Mouse (Mus musculus): ENCODE measurements around the gene Mylk.

DNA sequence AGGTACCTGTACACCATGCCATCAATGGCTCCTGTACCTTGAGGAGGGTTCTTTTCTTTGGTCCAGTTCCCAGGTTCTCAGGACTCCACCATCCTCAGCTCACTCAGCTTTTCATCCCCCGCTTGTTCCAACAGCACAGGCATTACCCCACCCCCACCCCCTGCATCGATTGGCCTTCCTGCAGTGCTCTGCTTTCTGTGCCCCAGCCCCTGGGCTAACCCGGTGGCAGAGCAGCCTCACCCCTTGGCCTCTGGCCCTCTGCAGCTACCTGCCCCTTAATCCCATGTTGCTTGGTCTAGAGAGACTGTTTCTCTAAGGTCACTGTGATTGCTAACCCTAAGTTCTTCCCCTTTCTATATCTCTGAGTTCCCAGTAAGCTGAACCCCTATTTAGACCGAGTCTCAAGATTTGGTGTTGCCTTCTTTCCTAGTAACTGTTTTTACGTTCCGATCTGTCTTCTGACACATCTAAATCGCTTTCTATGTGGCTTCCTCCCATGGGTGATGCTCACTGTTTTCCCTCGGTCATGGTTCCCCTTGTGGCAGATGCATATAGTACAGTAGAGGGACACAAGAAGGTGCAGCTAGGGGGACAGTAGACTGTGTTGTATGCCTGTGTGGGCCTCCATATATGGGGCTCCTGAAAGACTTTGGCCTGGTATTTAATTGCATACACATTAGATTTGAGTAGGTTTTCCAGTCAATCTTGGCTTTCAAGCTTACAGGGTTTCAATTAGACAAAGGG lies 212.6 kb downstream of the Mylk start:
- TF ChIP-seq GATA1 (IDR thresholded peaks at IDR 0.05; ENCODE audit: low read length) (no peak), TAL1 (IDR thresholded peaks at IDR 0.05; ENCODE audit: low read length) (no peak)

Data from erythroblast, embryonic 14.5 days (primary cell).